Mouse (Mus musculus) testis, adult 2 months (tissue): ENCODE measurements around the gene Dap3.

Experiments used
- CTCF ChIP-seq: fragments of 200-500 bp; IDR thresholded peaks from 2 replicates; pipeline ENCODE4 v1.5.1; 2012; ENCODE audit warnings: low read depth, mild to moderate bottlenecking, inconsistent platforms, low read length, moderate library complexity; ENCODE audit not compliant: control insufficient read depth, insufficient read depth, insufficient replicate concordance
- POLR2A ChIP-seq: fragments of 200-500 bp; IDR thresholded peaks from 2 replicates; pipeline ENCODE4 v1.6.1; 2012; ENCODE audit warnings: low read depth, mild to moderate bottlenecking, inconsistent platforms, low read length, moderate library complexity; ENCODE audit not compliant: control insufficient read depth

- TF ChIP-seq POLR2A (no peak), CTCF (no peak)
These were observed 38.4 kb downstream of the Dap3 start for GRCm38 (mm10) chr3:88912585-88912984.
